Mouse (Mus musculus) forelimb bud, embryonic 11.5 days (tissue): Measurements from ENCODE around the gene Gatm.

ENCODE experiments used
- DNase-seq: peaks from one replicate; pipeline ENCODE4 v3.0.0-alpha.2; 2012; ENCODE audit warnings: low read depth, low spot score

The Gatm gene

DNA sequence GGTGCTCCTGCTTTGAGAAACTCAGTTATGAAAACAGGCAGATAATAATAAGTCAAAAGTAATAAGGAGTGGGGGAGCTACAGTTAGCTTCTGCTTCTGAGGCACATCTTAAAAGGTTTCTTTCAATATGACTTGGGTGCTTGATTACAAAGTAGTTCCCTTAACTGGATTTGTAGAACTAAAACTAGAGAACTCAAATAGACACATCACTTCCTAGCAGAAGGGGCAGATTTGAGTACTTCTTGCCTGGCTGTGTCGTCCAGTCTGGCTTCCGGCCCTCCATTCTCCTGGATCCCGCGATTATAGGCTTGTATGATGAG is 511 bp upstream of the Gatm start:
- no peak for DNase-seq

DNA sequence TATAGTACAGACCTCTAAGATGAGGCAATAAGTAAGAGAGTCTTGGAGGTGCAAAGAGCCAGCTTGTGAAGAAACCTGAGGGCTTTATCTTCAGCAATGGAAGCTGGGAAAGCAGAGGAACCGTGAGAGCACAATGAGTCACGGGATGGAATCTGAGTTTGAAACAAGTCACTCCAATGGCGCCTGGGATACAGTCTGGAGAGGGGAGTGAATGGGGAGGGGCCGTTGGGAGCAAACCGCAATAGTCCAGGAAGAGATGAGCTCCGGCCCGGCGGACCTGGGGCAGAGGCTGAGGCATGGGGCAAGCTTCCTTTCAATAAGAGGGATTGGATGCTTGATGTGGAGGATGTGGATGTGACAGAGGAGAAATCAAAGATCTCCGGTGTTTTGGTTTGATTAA is 2.3 kb downstream of the Gatm start:
- DNase-seq = no peak

DNA sequence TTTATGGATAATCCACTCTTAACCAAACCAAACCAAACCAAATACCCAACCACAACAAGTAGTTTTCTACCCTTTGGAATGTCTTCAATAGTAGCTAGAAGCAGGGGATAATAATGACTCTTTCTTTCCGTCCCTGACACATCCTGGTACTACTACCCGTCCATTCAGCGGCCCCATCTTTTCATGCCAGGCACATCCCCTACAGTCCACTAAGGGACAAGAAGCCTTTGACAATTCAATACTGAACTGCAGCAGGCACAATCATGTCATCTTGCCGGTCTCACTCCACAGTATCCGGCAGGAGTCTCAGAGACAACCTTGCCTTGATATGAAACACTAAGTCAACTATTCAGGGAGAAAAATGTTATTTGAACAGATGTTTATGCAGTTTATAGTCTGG is 5.3 kb downstream of the Gatm start:
- no peak for DNase-seq

DNA sequence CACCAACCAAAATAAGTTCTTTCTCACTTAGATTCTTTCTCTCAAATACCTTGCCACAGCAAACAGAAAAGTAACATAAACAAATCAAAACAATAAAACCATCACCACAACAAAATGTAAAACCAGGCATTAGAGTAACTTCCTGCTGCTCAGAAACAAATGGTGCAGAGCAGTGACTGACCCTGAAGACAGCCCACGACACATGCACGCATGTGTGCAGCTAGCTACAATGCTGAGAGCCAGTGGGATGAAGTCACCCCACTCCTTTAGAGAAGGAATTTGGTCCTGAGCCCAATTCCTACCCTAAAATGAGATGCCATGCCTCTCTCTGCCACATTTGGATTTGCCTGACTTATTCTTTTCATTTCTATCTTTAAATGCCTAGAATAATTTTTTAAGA is 9.7 kb downstream of the Gatm start:
- no peak for DNase-seq

DNA sequence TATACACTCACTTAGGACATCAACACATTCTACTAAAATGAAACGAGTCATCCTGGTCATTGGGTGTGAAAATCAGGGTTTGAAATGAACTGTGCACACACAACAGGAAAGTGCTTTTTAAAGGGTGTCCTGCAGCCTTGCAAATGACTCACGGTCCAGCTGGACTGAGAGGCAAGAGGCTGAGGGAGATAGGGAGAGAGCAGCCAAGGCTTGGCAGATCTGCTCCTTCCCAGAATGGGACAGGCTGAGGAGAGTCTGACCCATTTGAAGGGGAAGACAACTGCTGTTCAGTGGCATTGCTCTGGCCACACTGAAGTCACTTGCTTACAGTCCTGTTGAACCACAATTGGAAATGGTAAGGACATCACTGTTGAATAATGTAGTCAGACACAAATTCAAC is 11.4 kb downstream of the Gatm start:
- DNase-seq = no peak

DNA sequence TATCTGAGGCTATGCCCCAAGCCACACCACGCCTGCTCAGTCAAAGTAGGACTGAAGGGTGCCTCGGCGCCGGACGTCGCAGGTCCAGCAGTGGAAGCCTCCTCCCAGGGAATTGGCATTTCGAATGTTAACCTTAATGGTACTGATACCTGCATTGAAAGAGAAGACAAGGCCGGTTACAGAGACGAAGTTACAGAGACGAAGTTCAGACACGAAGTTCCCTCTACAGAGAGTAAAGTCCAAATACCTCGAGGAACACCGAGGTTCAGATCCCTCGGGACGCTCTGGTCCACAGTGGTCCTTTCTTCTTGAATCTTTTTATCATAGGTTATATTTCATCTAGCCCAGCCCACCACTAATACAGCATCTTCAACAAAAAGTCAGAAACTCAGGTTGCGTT is 15.6 kb downstream of the Gatm start:
- no peak for DNase-seq

DNA sequence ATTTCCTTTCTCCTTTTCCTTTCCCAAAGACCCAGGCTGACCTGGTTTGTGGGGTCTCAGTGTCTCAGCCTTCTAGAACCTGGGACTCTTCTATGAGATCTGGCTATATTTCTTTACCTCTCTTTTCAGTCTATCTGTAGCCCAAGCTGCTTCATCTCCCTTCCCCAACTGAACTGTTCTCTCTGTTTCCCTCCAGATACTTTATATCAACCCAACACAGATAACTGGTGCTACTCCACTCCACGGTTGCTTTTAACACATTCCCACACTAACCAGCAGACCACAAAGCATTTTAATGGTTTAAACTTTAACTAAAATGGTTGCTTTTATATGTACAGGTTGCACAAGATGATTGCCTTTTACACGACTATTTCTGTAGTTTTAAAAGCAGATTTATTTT is 19.9 kb downstream of the Gatm start:
- DNase-seq = no peak

DNA sequence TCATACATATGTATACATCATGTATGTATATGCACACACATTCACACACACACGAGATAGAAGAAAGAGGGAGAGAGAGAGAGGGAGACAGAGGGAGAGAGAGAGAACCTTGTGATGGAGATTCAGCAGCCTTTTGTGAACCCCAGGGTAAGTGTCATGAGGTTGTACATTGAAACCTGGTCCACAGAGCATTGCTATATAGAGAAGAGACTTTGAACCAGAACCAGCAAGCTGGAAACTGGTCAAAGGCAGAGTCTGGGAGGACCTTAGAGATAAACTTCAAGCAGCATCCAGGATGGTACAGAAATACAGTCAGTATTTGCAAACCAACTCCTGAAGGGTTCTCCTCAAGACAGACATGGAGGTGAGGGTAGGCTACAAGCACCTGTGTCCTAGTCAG is 20.8 kb downstream of the Gatm start:
- no peak for DNase-seq

DNA sequence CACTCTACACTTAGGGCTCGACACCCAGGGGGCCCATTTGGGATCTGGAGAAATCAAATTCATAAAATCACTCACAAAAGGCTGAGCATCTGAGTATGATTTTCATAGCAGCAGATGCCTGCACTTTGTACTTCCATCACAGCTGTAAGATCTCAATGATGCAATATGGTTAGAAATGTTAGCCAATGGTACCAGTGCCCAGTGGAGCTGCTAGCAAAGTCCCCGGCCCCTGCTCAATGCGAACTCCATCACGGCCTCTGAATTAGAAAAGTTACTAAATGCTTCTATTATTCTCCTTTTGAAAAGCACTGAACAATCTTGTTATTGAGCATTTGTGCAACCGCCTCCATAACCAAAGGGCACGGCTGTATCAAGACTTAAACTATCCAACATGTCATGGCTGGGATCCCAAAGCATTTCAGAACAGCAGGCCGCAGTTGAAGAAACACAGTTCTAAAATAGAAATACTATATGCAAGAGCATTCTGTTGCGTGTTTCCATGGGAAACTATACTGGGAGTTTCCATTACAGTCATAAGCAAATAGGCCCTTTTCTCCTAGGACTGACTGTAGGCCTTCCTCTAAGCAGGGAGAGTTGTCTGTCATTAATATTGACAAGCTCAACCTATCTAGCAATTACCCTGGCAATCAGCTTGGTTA is 23.1 kb downstream of the Gatm start:
- no peak for DNase-seq

DNA sequence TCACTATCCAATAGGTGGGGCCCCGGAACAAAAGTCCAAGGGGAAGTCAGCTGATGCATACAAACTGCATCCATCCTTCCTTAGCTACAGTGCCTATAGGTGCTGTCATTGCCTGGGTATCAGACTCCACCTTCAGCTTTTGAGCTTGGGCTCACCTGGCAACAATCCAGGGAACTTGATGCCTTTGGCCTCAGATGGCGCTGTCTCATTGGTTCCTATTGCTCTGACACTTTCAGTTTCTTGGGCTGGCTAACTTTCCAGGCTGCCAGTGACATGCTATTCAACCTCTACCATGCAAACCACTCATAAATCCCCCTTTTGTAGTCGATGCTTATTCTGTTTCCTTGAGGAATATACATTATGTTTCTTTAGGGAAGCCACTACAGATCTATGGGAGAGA is 24.8 kb downstream of the Gatm start:
- DNase-seq = no peak

DNA sequence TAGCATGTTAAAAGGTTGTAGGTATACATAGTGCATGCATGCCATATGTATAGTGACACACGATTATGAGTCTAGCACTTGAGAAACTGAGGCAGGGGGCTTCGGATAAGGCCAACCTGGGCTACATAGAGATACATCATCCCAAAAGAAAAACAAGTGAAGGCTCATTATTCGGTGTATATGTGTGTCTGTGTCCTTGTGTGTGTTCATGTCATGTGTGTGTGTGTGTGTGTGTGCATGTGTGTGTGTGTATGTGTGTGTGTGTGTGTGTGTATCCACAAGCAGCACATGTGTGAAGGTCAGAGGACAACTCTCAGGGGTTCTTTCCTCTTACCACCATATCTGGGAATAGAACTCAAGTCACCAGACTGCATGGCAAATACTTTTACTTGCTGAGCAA is 28.8 kb downstream of the Gatm start:
- no peak for DNase-seq

DNA sequence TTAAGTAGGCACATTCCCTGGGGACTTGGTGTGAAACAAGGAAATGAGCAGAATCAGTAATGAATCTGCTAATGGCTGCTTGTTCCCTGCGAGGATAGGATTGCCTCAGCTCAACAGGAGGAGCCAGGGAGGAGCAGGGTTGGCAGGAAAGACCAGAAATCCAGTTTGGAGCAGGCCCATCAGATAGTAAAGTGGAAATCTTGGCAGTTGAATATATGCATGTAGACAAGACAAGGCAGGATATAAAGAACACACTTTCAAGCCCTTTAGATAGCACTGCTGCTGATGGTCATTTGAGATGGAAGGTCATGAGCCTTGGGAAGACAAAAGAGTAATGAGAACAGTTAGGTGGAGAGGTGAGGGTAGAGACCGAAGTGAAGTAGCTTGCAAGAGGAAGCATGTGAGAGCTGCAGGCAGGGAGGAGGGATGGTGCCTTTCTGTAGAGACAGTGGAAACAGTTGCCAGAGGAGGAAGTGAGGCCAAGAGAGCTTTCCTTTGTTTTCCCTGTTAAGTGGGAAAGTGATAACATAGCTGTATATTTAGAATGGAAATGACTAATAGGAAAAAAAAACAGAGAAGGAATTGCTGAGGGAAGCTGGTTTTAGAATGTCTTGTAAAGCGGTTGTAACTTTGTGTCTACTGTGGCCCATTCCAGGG is 29.6 kb downstream of the Gatm start:
- no peak for DNase-seq

DNA sequence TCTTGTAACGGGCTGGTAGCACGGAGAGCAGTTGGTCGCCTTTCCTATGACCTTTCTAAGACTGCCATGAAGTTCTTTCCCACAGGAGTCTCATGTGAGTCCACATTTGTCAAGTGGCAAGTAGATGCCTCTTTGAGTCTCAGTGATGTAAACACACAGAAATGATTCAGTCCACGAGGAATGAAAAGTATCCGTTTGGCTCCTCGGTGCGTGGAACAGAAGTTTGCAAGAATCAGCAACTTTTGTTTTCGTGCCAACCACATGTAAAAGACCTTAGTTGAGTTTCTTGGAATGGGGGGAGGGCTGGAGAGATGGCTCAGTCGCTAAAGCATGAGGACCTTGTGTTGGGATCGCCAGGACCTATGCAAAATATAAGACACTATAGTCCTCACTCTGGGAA is 30.7 kb downstream of the Gatm start:
- DNase-seq = no peak

DNA sequence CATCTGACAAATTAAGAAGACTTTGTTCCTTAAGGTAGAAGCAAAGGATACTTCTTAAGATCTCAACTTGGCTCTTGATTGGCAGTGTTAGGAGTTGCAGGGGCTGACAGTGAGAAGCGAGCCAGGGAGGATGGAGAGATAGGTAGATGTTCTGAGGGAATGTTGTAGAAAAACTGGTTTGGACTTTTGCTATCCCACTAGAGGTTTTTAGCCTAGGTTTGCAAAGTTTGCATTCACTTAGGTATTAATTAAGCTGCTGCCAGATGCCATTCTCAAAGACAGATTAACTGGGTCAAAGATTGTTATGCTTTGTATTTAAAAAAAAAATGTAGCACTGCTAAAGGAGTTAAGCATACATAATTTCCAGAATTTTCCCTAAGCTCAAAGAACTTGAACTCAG is 33.8 kb downstream of the Gatm start:
- no peak for DNase-seq

DNA sequence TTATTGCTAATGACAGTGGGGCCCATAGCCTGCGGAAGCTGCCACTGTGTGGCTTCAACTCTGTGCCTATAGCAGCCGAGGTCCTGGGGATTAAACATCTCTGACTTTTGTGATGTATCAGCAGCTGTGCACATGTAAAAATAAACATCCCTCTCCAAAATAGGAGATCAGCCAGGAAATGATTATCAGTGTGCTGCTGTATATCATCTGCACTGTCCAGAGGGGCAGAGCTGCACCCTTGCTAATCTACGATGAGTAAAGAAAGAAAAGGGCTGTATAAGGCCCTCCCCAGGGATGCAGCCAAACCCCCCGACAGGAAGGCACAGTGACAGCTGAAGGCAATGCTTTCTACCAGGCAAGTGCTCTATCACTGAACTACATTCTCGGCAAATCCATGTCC is 34.8 kb downstream of the Gatm start:
- DNase-seq = no peak

DNA sequence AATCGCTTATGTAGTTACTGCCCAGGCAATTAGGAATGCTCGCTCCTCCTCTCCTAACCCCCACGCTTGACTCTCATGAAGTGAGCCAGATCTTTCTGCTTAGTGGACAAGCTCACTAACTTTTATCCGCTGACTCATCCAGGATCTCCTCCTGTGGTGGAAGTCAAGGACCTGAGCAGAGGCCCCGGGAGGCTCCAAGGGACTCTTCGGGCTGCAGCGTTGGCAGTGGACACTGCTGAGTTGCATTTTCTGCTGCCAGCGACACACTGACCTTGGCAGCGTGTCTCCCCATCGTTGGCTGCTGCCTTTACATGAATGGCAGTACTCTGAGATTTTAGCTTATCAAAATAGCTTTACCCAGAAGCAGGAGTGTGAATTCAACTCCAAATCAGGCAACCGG is 35.6 kb downstream of the Gatm start:
- no peak for DNase-seq

DNA sequence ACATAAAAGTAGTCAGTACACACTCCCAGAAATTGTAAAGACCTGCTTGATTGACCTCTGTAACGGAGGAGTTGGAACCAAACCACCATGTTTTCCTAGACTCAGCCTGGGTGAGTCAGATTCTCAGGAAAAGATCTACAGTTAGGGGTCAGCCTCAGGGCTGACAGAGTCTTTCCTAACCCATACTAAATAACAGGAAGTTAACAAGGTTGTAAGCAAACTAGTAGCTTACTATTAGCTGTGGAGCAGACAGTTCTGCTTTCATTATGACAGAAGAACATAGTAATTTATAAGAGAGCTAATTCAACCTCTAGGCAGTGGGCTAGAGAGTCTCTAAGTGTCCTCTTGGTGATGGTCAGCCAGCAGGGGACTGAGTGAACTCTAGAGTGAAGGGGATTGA is 38.7 kb downstream of the Gatm start:
- DNase-seq = no peak

DNA sequence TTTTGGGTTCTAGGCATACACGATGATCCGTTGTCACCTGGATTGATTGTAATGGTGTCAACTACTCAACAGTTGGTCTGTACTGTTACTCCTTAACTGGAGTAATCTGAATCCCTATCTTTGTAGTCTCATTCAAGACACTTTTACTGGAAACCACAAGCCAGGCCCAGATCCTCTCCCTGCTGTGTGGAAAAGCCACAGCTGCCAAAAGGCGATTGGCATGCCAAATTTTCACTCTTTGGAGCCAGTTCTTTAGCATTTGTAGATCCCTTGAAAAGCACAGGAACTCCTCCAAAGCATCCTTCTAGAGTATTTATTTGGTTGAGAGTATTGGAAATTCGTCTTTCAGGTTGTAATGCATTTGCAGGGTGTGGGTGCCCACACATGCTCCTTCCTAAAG is 39.8 kb downstream of the Gatm start:
- no peak for DNase-seq

DNA sequence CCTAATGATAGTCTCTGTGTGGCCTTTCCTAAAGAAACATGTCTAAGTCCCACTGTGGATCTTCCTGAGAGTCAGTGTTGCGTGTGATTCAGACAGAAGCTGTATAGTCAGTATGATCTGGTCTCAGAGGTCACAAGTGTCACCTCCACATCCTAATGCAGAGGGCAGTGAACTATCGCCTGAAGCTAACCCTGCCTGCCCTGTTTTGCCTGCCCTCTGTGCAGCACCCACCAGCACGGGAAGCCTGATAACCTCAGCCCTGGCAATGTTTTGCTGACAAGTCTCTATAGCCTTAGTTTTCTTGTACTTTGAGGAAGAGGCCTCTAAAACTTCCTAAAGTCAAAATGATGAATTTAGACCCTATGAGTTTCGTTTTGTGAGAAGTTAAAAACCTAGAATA is 40.7 kb downstream of the Gatm start:
- no peak for DNase-seq

DNA sequence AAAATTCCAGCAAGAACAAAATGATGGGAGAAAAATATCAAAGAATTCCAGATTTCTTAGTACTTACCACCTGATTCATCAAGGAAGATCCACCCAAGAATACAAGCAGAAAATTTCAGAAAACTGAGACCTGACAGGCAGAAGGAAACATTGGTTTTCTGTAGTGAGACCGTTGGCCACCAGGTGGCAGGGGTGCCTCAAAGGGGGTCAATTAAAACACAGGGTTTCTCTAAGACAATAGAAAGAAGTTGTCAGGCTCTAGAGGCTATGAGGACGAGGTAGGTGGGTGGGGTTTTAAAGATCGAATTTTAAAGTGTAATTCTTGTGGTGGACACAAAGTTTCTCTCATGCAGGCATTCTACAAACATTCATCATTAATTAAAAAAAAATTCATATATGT is 41.7 kb downstream of the Gatm start:
- DNase-seq = peak; percentile 39

DNA sequence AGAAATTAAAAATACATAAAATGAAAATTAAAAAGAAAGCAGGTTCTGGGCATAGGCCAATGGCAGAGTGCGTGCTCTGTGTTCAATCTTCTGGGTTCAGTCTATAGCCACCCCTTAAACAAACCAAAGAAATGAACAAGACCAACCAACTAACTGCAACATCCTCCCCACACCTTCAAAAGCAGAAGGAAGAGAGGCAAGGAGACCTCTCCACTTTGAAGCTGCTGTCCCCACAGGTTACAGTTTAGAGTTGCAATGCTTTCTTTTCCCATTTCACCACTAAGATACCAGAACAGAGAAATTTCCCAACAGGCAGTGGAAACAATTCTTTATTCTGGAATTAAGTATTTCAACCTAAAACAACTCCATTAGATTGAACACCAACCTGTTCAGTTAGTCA is 48.9 kb downstream of the Gatm start:
- DNase-seq = no peak

DNA sequence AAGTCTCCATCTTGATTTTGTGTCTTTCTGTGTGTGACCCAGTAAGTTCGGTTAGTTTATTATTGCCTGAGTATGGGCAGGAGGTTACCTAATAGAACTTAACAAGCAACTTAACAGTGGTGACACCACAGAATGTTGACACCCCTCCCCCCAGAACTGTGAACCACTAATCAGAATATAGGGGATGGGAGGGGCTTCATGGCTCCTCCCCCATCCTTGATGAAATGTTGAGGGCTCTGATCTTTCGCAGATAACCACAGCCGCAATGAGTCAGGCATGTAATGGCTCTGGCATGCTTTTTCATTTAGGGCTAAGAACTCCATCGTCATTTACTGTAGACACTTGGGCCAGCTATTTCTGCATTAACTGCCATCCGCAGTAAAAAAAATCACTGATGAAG is 49.9 kb downstream of the Gatm start:
- DNase-seq = no peak

DNA sequence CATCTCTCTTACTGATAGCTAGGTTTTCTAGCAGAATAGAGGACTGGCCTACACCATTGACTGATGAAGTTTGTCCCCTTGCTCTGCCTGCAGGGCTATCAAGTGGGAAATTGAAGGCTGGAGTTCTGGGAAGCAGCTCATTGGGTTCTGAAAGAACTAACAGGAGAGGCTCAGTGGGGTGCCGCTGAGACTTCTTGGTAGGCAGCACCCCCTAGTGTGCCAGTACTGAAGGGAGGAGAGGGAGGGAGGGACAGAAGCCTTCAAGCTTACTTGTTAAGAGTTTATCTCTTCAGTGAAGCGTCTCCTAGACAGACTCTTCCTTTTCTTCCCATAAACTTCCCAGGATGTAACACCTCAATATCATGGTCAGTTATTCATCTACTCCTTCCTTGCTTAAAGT is 52.8 kb downstream of the Gatm start:
- no peak for DNase-seq
